Mouse (Mus musculus): ENCODE results near the gene Trim37.
"Not testable (repeated sequence)": the region's sequence is repeated elsewhere in the genome, so short reads cannot be mapped to it uniquely, and the experiment has no call there.

Trim37 gene

DNA sequence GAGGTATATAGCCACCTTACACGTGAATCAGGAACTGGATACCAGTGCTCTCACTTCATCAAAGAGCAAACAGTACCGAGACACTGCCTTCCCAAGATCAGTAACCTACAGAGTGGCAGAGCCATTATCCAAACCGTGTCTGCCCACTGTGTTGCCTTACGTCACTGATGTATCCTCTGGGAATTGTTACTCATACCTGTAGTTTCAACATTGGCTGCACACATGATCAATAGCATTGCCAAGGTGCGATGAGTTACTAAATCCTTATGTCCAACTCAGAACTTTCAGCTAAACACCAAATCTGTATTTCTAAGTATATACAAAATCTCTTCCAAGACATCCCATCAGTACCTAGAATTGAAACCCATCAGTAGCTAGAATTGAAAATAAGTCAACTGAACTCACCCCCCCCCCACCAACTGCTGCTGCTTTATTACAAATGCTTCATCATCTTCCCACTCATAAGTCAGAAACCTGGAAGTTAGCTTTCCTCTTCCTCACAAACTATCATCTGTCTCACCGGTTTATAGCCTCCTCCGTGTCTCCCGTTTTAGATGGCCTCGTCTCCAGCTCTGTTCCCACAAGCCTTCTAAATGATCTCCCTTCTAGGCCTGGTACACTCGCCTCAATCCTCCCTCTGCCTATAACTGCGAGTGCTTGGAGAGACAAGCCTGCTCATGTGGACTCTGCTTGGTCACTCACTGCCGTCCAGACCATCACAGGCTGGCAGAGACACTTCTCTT, 108.0 kb downstream of the Trim37 start:
- DNase-seq: no peak

DNA sequence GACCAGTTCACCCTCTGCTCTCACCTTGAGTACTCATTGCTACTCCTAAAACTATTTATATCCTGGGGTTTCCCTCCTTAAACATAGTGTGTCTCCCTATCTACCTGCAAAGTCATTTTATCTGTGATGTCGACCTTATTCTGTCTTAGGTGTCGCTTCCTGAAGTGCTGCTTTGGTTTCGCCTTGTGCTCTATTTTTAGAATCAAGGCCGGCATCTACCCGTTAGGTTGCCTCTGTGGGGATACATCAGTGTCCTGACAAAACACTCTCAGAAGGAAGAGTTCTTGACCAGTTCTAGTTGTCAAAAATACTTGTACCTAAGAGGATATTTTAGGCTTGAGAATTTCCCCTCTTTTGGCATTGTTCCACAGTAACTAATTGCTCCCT, 108.6 kb downstream of the Trim37 start:
- DNase-seq: no peak

DNA sequence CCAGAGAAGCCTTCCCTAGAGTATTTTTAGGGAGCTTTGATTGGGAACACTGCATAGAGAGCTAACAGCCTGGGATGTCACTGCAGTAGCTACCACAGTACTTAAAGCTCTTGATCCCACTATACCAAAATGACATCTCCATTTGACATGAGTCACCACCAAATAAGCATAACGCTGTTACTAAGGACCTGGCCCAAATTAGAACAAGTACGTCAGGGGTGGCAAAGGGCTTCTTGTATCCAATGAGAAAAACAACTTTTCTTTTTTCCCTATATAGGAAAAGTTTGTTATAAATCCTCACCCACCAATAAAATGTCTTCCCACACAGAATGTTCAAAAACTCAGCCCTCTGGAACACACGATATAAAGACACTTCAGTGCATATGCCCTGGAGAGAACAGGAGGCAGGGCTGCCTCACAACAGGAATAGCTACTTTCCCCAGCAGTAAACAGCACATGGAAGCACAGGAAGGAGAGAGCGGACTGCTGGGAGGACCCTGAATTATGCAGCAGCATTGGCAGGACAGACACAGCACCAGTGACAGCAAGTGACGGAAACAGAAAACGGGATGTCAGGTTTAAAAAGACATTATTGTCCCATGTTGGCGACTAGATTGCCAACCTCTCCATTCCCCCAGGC, 112.1 kb downstream of the Trim37 start:
- no peak for DNase-seq

DNA sequence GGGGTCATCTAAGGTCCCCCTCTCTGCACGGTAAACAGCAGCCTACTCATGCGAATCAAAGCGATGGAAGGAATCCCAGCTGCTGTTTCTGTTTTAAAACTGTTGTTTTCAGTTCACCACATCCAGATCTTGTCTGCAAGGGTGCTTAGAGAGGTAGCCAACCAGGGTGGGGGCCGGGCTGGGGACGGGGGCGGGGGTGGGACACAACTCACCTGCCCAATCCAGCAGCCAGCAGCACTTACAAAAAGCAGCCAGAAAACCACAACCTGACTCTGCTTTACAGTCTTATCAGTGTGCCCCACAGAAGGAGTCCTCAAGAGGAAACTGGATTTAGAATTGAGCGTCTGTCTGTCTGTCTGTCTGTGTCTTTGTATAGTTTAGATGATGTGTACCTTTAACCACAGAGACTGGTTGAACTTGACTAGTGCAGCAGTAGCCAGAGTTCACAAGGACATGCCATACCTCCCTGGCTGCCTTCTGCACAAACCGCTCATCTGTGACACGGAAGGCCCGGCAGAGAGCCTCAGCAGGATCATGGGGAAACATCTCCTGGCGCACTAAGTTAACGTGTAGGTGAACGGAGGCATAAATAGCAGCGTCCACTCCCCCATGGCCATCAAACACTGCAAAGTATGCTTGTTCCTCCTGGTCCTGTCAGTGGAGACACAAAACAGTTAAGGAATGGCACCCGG, 113.4 kb downstream of the Trim37 start:
- DNase-seq: no peak

DNA sequence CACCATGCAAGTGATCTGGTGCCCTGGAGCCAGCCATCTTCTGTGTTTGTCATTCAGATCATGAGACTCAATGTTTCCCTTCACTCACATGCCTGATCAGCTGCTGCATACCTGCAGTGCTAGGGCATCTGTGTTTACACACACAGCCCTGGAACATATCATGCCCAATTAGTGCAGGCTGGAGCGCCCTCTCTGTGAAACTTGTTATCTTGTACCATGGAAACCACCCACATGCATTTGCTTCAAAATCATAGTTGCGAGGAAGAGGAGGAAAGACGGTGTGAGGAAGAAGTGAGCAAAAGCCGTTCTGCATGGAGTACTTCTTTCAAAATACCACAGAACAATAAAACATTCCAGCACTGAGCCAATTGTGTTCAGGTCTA, 113.9 kb downstream of the Trim37 start:
- DNase-seq: no peak

DNA sequence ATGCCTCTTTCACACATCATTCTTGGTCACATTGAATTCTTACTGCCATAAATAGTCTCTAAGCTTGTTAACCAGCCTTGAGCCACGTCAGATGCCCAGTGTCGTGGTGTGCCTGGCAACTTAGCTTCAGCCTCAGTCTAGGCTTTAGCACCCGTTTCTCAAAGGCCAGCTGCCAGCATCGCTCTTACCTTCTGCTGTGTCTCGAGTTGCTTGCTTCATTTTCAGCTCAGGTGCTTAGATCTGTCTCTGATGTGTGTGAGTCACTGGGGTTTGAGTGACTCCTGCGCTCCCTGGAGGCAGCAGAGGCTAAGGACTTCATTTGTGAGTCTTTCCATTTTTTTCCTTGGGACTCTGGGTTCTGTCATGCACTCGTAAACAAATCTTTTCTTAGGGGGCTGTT, 114.4 kb downstream of the Trim37 start:
- no peak for DNase-seq

DNA sequence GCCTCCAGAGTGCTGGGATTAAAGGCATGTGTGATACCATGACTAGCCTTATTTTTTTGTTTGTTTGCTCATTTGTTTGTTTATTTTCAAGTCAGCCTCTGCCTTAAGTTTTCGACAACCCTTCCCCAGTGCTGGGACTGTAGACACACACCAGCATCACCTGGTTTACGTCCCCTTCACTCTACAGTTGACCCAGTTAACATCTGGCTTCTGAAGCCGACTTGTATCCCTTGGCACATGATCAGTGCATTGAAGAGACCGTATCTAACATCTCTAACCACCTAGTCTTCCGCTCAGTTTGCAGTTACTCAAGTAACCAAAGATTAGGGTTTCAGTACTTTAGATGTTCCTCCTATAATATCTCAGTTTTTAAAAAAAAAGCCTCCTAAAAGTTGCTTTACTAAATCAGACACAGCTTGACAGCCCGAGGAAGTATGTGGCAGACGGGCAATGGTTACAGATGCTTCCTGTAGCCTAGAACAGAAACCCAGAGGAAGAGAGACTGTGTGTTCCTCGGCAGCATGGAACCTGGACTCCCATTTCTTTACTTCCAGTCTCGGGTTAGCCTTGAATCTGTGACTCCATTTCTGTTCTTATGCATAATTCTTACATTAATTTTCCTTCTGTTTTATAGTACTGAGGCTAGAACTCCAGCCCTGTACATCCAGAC, 118.4 kb downstream of the Trim37 start:
- DNase-seq: no peak

DNA sequence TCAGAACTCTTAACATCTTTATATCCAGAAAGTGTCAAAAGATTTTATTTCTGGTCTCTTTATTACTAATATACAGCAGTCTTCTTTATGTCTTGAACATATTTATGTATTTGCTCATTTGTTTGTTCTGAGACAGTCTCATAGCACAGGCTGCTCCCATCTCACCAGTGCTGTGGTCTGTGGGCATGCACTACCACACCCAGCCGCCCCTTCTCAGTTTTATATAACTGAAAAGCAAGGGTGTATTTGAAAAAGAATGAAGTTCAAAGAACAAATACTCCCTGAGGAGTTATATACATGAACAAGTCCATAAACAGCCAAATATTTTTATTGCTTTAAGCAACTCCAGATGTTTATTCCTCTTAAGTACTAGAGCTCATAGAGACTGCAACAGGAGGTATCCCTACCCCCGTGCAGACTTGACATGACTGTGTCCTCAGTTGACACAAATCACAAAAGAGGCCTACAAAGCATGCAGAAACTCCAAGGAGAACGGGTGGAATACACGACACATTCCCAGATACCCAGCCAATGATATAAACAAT, 119.3 kb downstream of the Trim37 start:
- no peak for DNase-seq

DNA sequence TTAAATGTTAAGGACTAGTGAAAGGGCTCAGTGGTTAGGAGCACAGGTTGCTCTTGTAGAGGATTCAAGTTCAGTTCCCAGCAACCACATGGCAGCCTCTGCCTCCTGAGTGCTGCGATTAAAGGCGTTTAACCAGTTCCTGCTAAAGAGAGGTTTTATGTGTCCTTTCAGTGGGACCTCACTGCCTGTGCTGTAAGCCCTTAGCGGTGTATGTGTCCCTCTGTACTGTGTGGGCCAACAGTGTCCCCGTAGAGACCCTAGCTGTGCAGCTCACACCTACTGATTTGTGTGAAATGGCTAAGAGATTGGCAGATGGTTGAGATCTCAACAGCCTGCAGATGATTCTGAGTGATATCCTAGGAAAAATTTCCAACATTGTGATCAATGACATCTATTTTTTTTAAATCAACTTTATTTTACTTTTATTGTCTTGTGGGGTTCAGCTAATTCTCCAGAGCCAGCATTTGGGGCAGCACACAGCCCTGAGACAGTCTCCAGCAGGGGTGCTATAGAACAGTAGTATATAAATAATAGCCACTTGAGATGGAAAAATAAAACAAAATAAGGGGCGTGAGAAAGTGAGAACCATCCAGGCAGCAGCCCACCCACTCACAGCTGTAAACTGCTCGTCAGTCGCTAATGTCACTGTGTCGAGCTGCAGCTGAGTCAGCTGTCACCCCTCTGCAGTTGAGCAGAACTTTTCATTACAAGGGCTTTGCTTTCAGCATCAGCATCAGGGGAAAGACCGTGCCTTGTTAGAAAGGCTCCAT, 120.0 kb downstream of the Trim37 start:
- DNase-seq: no peak

DNA sequence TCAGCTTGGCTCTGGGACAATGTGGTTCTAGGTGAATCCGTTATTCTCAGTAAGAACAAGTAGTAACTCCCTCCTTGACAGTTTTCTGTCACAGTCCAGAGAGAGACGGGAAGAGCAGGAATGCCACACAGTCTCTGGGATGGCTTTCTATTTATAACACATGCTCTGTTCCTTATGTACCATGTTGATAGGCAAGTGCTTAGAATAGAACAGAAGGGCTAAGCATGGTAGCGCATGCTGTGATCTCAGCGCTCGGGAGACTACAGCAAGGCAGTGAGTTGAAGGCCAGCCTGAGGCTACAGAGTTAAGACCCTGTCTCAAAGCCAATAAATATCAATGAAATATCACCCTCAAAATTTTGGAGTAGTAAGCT, 120.6 kb downstream of the Trim37 start:
- no peak for DNase-seq

DNA sequence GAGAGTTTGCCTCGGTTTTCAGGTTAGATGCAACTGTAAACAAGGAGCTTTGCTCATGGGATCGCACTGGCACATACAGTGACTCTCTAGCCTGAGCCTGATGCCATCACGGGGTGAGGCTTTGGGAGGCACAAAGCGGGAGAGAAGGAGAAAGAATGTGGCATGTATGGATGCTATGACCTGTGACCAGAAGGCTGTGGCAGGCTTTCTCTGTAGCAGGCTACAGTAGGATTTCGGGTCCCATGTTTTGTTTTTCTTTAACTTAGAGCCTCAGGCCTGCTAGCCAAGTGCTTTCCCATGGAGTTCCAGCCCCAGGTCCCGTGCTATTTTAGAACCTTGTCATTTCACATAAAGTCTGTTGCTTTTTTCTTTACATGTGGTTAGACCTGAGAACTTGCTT, 123.3 kb downstream of the Trim37 start:
- DNase-seq: no peak

DNA sequence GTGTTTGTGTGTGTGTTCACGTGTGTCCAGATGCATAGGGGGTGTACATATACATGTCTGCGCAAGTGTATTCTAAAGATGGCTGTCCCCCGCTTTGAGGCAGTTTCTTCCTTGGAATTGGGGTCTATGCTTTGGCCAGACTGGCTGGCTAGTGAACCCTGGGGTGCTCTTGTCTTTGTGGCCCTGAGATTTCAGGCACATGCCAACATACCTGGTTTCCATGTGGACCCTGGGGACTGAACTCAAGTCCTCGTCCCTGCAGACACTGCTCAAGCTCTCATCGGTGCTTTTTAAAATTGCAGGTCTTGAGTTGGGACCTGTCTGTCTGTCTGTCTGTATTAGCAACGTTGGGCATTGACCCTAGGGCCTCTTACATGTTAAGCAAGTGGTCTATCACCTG, 126.4 kb downstream of the Trim37 start:
- no peak for DNase-seq

DNA sequence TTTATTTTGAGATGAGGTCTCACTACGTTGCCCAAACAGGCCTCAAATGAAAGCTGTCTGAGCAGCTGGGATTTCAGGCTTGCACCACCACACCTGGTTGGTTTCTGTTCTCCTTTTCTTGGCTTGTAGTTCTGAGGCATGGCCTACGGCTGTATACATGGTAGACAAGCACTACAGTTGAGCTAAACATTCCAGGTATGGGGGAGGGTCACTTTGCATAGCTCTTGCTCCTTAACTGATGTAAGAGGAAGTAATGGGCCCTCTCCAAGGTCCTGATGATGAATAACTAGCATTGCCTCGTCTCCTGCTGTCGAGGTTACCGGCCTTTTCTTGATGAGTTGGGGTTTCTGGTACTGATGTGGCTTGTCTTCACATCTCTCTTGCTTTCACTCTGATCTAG, 127.3 kb downstream of the Trim37 start:
- no peak for DNase-seq

DNA sequence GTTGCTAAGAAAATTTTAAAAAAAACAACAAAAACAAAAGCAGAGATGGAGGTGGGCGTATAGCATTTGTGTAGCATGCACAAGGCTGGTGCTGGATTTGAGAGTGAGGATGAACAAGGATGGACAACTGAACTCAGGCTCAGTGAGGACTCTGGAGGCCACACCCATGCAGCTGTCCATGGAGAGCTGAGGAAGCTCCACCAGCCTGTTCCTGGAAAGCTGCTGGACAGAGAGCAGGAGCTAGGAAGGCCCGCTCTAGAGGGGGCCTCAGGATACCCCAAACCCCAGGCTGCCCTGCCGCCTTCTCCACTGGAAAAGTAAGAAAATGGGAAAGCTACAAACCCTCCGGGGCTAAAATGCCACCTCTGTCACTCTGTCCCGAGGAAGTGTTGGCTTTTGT, 130.4 kb downstream of the Trim37 start:
- no peak for DNase-seq

DNA sequence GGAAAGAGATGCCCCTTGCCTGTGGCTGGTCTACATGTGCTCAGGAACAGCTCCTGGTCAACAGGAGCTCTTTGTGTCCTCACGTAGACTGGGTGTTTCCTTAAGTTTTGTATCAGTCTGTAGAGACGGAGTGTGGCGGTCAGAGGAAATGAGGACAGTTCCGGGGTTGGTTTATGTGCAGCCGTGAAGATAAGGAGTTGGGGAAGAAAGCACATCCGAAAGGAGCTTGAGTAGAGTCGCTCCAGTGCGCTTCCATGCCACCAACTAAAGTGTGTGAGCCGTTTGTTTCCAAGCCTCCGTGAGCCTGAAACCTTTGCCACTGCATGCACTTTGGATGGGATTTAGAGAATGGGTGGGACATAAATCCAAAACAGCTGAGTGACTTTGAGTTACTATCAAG, 132.9 kb downstream of the Trim37 start:
- DNase-seq: no peak

DNA sequence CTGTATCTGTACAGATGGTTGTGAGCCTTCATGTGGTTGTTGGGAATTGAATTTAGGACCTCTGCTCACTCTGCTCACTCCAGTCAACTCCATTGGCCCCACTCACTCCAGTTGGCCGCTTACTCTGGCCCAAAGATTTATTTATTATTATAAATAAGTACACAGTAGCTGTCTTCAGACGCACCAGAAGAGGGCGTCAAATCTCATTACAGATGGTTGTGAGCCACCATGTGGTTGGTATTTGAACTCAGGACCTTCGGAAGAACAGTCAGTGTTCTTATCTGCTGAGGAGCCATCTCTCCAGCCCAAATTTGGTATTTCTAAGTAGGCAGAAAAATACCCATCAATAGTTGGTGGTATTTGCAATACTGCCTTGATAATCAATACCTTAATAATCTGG, 134.8 kb downstream of the Trim37 start:
- not testable (repeated sequence) for DNase-seq

DNA sequence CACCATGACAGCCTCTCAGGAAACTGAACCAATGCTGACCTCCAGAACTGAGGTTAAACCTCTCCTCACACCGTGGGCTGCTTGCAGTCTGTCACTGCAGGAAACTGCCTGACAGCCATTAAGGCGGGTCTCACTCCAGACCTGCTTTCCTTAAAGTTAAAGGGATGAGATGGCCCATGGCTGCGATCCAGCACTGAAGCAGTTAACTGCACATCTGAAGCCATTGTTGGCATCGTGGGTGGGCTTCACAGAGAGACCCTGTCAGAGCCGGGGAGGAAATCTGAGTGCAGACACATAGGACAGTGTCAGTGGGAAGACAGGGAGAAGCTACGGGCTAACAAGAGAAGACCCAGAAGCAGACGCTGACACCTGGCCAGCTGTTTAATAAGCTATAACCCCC, 137.1 kb downstream of the Trim37 start:
- DNase-seq: no peak

DNA sequence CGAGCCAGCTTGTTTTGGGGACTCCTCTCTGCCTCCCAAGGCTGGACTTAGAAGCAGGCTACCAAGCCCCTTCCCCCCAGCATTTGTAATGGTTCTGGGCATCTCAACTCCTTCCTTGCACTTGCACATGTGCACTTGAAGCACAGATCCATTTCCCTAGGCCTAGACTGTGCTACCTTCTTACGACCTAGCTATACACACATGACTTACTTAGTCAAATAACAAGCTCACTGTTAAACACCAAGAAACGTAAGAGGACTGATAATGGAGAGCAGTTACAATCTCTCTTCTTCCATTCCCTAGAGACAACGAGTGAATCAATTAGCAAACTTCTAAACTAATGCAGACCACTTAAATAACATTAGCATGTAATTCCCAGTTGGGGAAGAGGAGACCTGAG, 139.4 kb downstream of the Trim37 start:
- no peak for DNase-seq

DNA sequence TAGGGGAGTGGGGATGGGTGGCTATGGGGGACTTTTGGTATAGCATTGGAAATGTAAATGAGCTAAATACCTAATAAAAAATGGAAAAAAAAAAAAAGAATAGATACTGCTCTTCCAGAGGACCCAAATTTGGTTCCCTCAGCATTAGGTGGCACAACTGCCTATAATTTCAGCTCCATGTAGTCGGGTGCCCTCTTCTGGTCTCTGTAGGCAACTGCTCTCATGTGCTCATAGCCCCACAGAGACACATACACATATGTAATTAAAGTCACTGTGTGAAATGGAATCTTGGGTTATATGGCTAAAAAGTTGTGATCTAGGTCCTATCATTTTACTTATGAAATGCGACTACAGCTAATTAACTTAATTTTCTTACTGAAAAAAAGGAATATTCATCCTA, 141.9 kb downstream of the Trim37 start:
- DNase-seq: no peak
